Mouse (Mus musculus) E14TG2a.4 (cell line): ENCODE measurements around the gene Olfr791.

Experiments
- CTCF ChIP-seq: conservative IDR thresholded peaks from 2 replicates; pipeline ENCODE4 v1.5.1; 2014; ENCODE audit warnings: low read length
- POU5F1 ChIP-seq: IDR thresholded peaks from 2 replicates; pipeline ENCODE4 v1.6.1; 2014; ENCODE audit warnings: low read length, borderline replicate concordance

DNA sequence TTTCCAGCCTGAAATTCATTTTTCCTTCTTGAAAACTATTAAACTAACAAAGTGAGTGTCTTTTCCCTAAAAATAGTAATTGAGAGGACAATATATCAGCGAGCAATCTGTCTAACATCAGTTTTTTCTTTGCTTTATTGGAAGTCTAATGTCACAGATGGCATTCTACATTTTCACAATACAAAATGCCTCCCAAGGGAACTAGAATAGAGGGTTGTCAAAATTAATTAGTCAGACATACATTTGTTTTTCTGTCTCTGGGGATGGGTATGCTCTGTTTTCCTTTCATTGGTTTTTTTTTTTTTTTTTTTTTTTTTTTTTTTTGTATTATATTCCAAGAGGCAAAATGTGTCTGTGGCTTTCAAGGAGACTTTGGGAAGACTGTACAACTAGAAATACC is 55.5 kb downstream of the Olfr791 start:
- TF ChIP-seq CTCF, result no peak
- no peak for TF ChIP-seq POU5F1
